Mouse (Mus musculus) heart, adult 8-10 months (tissue): ENCODE measurements around the gene Adamtsl3. TPM values are rescaled to one million over a fixed set of nuclear protein-coding genes. Genes with fewer than 3 reads are reported as not detected.

Source experiments
- DNase-seq: peaks from one replicate; pipeline ENCODE4 v3.0.0; 2022; ENCODE audit warnings: low spot score
- total RNA-seq, 4 experiments: library from RNA; stranded (reverse); gene quantifications; 2 replicates each; pipeline ENCODE4 v1.2.4; 2022

The Adamtsl3 gene
- total RNA-seq, 4 experiments from 2014 or later: 4.4 to 11.4 (median 6.6) TPM

DNA sequence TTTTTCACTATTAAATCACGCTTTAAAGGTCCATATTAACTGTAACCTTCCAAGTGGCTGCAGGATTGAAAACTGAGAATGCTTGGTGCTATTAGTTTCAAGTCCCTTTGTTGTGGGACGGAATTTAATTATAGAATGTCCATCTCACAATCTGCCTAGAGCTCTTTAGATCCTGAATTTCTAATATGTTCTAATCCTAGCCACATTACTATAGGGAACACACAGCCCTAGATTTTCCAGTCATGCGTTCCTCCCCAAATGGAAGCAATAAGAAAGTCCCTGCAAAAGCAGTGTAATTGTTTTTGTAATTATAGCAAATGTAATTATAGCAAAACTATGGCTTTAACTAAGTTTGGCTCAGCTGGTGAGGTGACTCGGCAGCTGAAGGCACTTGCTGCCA is 161.6 kb downstream of the Adamtsl3 start:
- DNase-seq: no peak

DNA sequence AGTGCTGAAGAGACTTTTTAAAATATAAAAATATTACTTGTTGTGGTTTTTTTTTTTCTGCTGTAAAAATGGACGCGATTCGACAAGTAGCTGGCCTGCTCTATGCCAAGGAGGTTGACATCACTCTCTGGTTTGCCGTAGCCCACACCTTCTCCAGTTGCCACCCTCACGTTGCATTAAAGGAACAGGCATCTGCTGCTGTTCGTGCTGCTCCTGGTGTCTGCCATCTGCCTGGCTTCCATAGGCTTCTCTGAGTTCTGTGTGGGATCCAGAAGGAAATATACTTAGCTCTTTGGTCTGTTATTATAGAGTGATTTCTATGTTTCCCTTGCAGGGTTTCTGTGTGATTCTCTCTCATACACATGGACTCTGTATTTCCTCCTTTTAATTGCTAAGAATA is 165.8 kb downstream of the Adamtsl3 start:
- DNase-seq: no peak

DNA sequence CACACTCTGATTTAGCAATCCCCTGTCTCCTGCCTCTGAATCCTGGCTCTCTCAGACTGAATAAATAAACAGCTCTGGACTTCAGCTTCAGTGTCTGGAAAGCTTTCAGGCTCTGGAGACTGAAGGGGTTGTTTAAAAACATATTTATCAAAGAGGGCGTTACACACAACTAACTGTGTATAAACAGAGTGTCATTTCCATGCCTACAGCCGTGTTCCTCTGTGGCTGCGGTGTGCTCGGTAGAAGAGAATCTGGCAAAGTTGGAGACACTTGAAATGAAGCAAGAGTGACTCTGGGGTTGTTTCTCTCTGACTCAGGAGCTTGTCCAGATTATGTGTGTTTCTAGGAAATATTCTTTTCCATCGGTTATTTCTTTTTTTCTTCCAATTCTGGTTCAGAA is 167.0 kb downstream of the Adamtsl3 start:
- DNase-seq: no peak

DNA sequence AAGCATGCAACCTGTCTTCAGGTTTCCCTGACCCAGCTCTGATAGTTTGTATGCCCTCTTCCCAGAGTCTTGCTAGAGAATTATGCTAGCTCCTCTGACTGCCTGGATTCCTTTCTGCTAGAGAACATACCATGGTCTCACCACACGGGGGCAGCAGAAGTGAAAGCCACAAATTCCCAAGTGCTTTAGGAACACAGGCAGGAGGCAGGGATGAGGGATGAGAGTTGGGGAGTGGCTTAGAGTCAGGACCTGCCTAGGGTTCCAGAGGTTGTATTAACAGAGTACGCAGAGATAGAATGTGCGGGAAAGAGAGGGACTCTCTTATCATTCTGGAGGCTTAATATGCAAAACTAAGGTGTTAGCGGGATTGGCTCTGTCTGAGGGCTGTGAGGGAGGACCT is 168.6 kb downstream of the Adamtsl3 start:
- peak; percentile 25 for DNase-seq

DNA sequence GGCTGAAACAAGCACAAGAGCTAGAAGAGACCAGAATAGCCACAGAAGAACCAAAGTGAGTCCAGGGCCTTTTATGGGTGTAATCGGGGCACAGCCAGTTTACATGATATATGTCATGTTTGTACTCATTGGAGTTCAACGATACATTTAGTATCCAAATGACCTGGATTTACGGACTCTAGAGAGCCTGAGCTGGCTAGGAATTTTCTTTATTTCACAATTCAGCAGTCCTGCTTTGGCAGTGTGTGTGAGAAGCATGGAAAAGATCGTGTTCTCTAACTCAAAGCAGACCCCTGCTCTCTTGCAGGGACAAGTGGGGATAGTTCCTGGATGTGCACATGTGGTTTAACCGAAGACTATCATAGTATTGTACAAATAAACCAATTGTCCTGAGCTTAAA is 195.1 kb downstream of the Adamtsl3 start:
- DNase-seq: no peak

DNA sequence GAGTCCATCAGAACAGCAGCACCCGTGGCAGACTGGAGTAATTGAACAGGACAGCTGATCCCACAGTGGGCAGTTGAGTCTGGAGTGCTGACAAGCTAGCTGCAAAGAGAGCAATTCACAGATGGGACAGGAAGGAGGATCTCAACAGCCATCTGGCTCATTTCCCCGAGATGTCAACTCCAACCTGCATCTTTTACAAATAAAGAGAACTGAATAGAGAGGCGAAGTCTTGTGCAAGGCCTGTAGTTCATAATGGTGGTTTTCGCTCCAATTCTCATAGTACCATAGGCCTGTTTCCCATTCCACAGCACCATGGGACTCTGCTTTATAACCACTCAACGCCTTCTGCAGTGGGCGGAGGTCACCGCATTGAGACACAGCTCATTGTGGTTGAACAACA is 195.9 kb downstream of the Adamtsl3 start:
- peak; percentile 1 for DNase-seq

DNA sequence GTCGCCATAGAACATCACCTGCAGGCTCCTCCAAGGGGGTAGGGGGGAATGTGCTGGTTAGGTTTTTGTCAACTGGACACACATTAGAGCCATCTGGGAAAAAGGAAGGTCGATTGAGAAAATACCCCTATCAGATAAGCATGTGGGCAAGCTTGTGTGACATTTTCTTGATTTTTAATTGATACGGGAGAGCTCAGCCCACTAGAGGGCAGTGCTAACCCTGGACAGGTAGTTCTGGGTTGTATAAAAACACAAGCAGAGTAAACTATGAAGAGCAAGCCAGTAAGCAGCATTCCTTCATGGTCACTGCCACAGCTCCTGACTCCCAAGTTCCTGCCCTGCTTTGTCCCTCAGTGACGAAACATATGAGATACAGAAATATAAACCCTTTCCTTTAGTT is 197.7 kb downstream of the Adamtsl3 start:
- DNase-seq: no peak

DNA sequence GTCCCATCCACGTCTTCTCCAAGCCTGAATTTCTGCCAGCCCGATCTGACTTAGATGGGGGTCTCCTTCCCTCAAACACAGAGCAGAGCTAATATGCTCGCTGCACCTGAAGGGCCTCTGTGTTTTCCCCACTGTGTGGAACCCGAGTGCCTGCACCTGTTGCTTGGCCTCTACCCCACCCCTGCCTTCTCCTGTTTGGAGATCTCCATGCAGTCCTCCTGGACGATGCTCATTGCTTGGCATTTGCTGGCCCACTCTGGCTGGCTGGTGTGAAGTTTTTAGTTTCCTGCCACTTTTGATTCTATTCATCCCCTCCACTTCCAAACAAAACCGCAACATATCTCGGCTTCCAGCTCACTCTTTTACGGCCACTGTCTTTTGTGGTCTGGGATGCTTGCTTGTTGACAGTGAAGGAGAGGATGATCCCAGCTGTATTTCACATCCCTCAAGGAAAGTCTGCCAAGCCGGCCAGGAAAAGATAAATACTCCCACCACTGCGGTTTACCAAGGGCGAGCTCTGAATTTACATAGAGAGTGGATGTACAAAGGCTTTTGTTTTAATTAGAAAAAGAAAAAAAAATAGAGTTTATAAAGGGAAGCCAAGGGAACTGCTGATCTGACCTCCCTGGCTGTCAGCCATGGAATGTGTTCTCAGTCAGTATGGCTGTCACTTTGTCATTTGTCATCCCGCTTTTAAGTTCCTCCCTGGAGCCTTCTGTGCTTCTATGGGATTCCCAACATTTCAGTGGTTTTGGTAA is 198.4 kb downstream of the Adamtsl3 start:
- DNase-seq: peak; percentile 4

DNA sequence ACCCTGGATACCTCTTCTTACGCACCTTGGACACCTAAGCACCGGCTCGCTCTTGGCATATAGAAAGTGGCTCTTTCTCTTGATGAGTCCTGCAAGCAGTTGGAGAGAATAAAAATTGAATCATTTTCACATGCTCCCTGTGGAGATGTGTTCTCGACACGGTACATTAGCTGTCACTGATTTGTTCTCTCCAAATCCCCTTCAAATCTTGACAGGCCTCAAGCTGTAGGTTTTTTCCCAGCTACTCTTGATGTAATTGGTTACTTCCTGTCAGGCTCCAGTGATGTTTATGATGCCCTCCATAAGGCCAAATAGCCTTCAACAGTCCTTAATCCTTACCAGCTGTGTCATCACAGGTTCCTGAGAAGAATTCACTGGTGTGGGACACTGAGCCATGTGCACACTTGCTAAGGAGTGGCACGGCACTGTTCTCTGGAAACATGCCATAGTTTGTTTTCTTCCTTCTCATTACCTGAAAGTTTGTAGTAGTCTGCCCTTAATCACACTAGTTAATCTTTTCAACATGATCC is 209.0 kb downstream of the Adamtsl3 start:
- no peak for DNase-seq

DNA sequence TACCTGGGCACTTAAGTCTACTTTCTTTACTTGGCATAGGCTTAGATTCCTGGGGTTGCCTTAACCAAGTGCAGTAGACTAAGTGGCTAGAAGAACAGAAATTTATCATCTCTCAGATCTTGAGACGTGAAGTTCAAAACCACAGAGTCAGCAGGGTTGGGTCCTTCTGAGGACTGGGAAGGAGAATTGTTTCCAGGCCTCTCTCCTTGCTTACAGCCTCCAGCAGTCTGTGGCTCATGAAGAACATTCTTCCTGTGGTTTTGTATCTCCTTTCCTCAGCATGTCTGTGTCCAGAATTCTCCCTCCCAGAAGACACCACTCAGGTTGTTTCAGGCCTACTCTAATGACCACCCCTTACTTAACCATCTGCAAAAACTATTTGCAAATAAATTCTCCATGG is 216.5 kb downstream of the Adamtsl3 start:
- no peak for DNase-seq

DNA sequence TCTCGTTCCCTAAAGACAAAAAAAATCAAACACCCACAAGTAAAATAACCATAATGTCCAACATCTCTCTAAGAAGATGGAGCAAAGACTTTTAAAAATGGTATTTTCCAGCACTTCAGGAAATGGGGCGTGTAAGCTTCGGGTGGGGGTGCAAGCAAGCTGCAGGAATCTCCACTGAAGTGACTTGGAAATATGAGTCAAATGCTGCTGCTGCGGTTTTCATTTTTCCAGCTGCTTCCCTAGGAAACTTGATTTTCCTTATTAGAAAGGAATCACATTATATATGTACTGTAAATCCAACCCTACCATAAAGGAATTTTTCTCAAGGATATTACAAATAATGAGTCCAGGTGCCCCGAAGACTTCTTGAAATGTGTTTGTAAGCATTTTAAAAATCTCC is 220.3 kb downstream of the Adamtsl3 start:
- DNase-seq: no peak

DNA sequence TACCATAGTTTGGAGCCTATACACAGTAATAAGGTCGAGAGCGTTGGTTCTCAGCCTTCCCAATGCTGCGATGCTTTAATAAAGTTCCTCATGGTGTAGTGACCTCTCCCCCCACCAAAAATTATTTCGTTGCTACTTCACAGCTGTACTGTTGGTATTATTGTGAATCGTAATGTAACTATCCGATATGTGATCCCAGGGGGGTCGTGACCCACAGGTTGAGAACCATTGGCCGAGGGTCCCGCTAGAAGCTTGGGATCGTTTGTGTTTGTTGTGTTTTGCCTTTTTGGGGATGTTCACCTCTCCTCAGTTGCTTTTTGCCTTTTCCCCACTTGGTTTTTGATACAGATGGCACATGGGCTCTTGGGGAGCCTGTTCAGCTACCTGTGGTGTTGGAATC is 220.9 kb downstream of the Adamtsl3 start:
- no peak for DNase-seq

DNA sequence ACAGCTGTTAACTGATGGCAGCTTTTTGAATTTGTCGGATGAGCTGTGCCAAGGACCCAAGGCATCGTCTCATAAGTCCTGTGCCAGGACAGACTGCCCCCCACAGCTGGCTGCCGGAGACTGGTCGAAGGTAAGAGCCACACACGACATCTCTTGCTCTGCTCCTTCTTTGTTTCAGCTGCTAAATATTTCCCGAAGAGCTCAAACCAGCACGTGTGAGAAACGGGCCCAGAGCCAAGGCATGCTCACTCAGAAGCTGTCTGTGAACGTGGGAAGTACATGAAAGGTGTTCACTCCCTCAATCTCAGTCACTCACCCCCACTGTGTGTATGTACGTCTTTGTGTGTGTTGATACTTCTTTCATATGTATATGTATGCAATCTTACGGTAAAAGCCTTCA is 221.6 kb downstream of the Adamtsl3 start:
- DNase-seq: no peak

DNA sequence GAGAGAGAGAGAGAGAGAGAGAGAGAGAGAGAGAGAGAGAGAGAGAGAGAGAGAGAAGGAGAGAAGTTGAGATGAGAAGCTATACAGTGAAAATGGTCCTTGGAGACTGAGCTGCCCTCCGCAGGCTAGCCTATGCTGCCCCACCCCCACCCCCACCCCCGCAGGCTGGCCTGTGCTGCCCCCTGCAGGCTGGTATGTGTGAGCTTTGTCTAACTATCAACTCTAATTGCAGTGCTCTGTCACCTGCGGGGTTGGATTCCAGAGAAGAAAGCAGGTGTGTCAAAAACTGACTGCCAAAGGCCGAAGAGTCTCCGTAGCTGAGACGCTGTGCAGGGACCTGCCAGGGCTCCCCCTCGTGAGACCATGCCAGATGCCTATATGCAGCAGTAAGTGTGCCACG is 231.2 kb downstream of the Adamtsl3 start:
- no peak for DNase-seq

DNA sequence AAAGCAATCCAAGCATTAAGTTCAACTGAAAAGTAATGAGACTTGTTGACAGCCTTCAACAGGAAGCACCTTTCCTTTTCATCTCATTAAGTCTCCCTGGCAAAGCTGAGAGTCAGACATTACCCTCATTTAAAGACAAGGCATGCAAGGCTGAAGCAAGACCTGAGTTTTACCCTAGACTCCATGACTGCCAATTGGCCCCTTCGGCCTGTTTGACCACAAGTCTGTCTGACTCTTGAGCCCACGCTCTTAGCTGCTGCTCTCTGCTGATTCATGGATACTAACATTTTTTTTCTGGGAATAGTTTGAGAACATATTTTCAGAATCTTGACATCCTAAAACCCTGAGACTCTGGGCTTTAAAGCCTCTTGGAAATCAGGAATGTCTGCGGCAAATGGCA is 232.3 kb downstream of the Adamtsl3 start:
- no peak for DNase-seq

DNA sequence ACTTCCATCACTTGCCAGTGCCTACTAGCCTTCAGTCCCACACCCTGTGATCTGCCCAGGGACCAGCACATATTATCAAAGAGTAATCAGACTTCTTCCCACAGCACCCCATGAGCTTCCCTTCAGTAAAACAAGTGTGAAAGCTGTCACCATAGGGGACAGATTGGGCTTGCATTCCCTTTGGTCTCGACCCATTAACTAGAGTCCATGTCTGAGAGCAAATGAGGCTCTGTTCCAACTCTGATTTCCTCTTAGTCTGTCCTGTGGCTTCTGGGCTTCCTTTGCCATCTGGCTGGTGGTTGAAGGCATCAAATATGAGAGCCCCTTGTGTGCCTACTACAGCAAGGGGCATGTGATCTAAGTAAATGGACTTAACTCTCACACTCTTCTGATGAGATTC is 237.5 kb downstream of the Adamtsl3 start:
- no peak for DNase-seq

DNA sequence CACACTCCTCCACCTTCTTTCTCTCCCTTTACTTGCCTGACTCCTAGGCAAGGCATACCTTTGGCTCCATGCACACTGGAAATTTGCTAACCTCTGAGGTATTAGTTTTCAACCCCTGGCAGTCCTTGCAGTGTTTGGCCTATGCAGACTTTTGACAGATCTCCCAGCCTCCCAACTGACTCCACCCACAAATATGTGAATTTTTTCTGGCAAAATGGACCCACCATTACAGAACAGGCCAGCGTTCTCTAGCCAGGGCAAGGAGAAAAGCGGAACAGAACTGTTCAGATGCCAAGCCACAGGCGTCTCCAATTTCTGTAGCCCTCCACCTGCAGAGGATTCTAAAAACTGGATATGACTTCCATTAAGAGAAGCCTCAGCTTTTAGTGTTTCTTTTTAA is 244.5 kb downstream of the Adamtsl3 start:
- no peak for DNase-seq

DNA sequence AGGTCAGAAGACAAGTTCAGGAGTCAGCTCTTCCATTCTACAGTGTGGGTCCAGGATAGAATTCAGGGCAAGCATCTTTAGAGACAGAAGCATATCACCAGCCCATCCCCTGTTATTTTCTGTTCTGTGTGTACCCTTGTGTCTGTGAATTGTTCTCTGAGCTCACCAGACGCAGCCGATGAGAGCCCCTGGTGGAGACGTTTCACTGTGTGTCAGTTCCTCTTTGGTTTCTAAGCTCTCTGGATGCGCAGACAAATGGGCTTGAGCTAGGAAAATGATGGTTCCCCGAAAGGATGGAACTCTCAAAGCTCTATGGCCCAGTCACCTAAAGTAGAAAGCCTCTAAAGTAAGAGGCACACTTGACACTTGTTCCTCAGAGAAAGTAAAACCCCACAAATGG is 246.3 kb downstream of the Adamtsl3 start:
- no peak for DNase-seq

DNA sequence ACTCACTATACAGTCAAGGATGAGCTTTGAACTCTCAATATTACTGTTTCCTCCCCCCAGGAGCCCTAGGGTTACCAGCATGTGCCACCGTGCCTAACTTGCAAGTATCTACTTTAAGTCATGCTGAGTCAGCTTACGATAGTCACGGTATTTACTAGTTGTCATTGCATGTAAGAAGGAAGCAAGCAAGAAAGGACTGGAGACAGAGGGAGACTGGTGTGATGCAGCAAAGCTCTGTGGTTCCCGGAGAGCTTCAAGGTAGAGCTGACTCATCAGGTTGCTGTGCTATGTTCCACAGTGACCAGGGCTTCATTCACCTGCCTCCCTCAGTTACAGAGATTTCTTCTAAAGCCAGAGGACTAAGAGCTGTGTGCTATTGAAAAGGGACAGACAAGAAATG is 247.0 kb downstream of the Adamtsl3 start:
- DNase-seq: no peak

DNA sequence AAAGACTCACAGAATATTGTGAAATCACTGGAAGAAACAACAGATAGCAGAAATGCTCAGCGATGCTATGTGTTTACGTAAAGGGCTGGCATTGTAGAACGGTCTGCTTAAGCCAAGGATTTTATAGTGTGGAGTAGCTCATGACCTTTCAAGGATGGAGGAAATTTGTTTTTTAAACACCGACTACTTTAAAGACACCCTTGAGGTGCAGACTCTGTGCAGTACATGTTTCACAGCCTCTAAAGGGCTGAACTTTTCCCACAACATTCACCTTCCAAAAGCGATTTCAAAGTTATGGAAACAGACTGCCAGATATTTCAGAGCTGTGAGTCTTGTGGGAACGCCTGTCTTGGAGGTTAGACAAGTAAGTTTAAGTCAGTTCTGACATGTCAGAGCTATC is 255.4 kb downstream of the Adamtsl3 start:
- DNase-seq: no peak

DNA sequence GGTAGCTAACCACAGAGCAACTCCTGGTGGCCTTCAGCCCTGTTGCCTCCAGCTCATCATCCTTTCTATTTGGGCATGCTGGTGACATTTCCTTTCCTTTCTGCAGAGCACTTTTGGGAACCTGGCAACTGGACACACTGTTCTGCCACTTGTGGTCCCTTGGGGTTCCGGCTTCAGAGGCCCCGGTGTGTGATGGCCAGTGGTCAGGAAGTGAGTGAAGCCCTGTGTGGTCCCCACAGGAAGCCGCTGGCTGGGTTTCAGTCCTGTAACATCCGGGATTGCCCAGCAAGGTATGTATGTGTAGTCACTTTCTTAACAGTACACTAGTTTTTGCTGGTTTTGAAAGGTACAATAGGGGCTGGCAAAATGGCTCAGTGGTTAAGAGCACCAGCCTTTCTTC is 266.5 kb downstream of the Adamtsl3 start:
- DNase-seq: no peak

DNA sequence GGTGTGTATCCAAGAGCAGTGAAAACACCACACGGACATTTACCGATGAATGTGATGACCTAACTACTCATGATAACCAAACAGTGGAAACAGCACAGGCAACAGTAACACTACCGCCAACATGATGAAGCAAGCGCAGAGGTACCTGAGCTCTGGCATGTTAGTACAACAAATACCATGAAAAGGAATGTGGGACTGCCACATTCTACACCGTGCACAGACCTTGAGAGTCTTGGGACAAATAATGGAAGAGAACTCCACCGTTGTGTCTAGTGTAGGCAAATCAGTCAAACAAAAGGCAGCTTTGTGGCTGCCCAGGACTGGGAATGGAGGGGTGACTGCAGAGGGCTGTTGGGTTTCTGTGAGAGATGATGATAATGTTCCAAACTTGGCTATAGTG is 269.9 kb downstream of the Adamtsl3 start:
- DNase-seq: no peak

DNA sequence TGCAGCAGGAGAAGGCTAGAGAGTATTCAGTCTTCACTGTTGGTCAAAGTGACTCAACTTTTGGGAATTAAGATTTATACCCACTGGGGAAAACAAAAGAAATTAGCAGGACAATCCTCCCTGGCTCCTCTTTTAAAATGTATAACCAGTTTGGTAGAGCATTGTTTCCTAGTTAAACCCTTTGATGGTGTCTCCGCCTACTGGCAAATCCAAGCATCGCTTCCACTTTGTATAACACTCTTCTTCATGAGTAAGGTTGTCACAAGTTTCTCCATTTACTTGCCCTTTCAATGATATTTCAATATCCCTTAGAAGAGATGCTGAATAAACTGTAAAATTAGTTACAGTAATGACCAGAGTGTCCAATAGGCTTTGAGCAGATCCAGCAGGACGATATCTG is 274.1 kb downstream of the Adamtsl3 start:
- DNase-seq: no peak

DNA sequence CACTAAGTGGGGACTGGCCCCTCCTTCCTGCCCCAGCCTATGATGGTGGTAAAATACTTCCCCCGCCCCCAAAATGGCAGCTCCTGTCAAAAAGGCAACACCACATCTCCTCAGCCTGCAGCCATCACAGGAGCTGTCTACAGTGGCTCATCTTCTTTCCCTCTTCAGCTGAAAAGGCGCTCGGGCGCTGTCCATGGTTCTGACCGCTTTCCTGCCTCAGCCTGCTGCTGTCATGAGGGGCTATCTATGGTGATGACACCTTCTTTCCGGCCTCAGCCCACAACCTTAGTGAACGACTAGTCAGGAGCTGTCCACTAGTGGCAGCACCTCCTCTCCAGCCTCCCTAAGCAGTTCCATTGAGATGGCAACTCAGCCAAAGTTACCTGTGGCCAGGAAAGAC is 289.8 kb downstream of the Adamtsl3 start:
- DNase-seq: no peak
